Mouse (Mus musculus) frontal cortex, postnatal 10 days (tissue): ENCODE results near the gene Cerkl.

ENCODE experiments used
- DNase-seq, 2 experiments: peaks; one replicate each; pipeline ENCODE4 v3.0.0; 2022; ENCODE audit warnings: low spot score in 2 of 2, mixed read lengths in 1 of 2

The Cerkl gene

GRCm38 (mm10) chr2:79372486-79373200, 83.9 kb downstream of the Cerkl start:
- DNase-seq = no peak

GRCm38 (mm10) chr2:79372154-79372467, 84.5 kb downstream of the Cerkl start:
- DNase-seq = no peak

- no peak for DNase-seq
Observed at GRCm38 (mm10) chr2:79371326-79372153, 85.0 kb downstream of the Cerkl start.

- DNase-seq = no peak
Observed at GRCm38 (mm10) chr2:79370711-79371312, 85.8 kb downstream of the Cerkl start.

- DNase-seq = no peak
Observed at GRCm38 (mm10) chr2:79369905-79370304, 86.7 kb downstream of the Cerkl start.

- no peak for DNase-seq
Observed at GRCm38 (mm10) chr2:79369061-79369524, 87.5 kb downstream of the Cerkl start.

GRCm38 (mm10) chr2:79368661-79369060, 87.9 kb downstream of the Cerkl start:
- no peak for DNase-seq

GRCm38 (mm10) chr2:79367451-79368450, 88.8 kb downstream of the Cerkl start:
- no peak for DNase-seq

GRCm38 (mm10) chr2:79363920-79364319, 92.7 kb downstream of the Cerkl start:
- DNase-seq = no peak

- peak in 1 of 2 experiments; percentile 13 for DNase-seq
Observed at GRCm38 (mm10) chr2:79362029-79362428, 94.6 kb downstream of the Cerkl start.

- DNase-seq = no peak
Observed at GRCm38 (mm10) chr2:79357835-79358234, 98.8 kb downstream of the Cerkl start.

GRCm38 (mm10) chr2:79354773-79355172, 101.8 kb downstream of the Cerkl start:
- DNase-seq = no peak

GRCm38 (mm10) chr2:79352100-79352802, 104.3 kb downstream of the Cerkl start:
- no peak for DNase-seq

- no peak for DNase-seq
Observed at GRCm38 (mm10) chr2:79351179-79352099, 105.1 kb downstream of the Cerkl start.

- no peak for DNase-seq
Observed at GRCm38 (mm10) chr2:79343115-79343514, 113.5 kb downstream of the Cerkl start.

GRCm38 (mm10) chr2:79339003-79339402, 117.6 kb downstream of the Cerkl start:
- DNase-seq = no peak

- no peak for DNase-seq
Observed at GRCm38 (mm10) chr2:79336141-79336540, 120.4 kb downstream of the Cerkl start.

- DNase-seq = no peak
Observed at GRCm38 (mm10) chr2:79334661-79335060, 121.9 kb downstream of the Cerkl start.

- no peak for DNase-seq
Observed at GRCm38 (mm10) chr2:79328079-79328478, 128.5 kb downstream of the Cerkl start.
